9 mouse cellular contexts compared by ENCODE assay signal in the genomic region with DNA sequence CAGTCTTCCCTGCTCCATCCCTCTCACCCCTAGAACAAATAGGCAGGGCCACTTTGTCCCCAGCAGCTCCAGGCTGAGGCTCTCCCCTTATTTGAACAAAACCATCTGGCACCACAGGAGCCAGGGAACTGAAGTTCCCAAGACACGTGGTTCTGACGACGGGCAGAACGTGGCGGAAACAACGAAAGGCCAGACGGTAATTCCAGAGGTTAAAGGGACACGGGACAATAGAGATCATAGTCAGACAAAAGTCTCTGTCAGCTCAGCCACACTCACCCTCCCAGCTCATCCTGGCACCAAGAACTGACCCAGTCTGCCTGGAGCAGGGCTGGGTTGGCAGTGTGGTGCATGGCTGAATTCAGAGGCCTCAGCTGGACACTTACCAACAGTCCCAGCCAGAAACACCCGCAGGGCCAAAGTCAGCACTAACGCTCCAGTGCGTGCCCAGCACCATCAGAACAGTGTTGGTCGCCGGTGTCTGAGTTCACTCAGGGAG. TPM values are rescaled to one million over a fixed set of nuclear protein-coding genes. Genes with fewer than 3 reads are reported as not detected.
DNase-seq lines count a peak whose midpoint lies in the region; ATAC-seq and TF ChIP-seq lines count a peak whose summit lies in the region.
"Had no signal": no experiment of that assay in that cellular context is flagged by ENCODE, and none has a peak within 500 bp of the region (broad histone marks: within the 10 kb centered on the region; RNA-seq: fewer than 3 reads in every experiment).

No protein-coding gene starts in this region.

- H3K4me2 ChIP-seq in hindbrain, postnatal 0 days (ENCODE audit: low read depth, low read length): no peak overlapping the region
- H3K4me2 ChIP-seq: liver, embryonic 15.5 days had no signal

- no peaks in the 10 kb centered on the region for H3K36me3 ChIP-seq in hindbrain, postnatal 0 days (ENCODE audit: insufficient read depth, low read length)
- H3K36me3 ChIP-seq: liver, embryonic 15.5 days had no signal

- TF ChIP-seq CTCF in hindbrain, postnatal 0 days (IDR thresholded peaks at IDR 0.05; ENCODE audit: low read depth): no peak

- no peak overlapping the region for H3K4me3 ChIP-seq in hindbrain, postnatal 0 days (ENCODE audit: low read length)
- H3K4me3 ChIP-seq: liver, embryonic 15.5 days had no signal

- 25% methylated on average over 13 of the region's 13 CpGs for WGBS in hindbrain, postnatal 0 days

- peaks cover 19% of the 10 kb centered on the region; the same call in 1 of the 2 replicates for H3K4me1 ChIP-seq in hindbrain, postnatal 0 days (ENCODE audit: insufficient read depth, low read length)

- no peak overlapping the region for H3K9ac ChIP-seq in hindbrain, postnatal 0 days (replicated peaks; ENCODE audit: low read length)
- H3K9ac ChIP-seq: liver, embryonic 15.5 days had no signal

- H3K27me3 ChIP-seq in hindbrain, postnatal 0 days (ENCODE audit: insufficient read depth, low read length): no peaks in the 10 kb centered on the region
- H3K27me3 ChIP-seq: liver, embryonic 15.5 days had no signal

- peak; percentile 36 for ATAC-seq in frontal cortex, adult (ENCODE audit: low TSS enrichment)
- peak; percentile 81 for ATAC-seq in hindbrain, postnatal 0 days

- no peak for DNase-seq in frontal cortex, postnatal 14 days (ENCODE audit: low spot score in 2 of 2)
- peak; percentile 96 for DNase-seq in Muller cell, postnatal 12 days (ENCODE audit: inconsistent ontology term)
- peak; percentile 65 for DNase-seq in fibroblast of lung, adult 2 months (ENCODE audit: low read depth)
- peak; percentile 76 for DNase-seq in hindbrain, postnatal 0 days (ENCODE audit: low spot score)
- DNase-seq in lung, postnatal 10 days: peak; percentile 66
- DNase-seq in yolk sac, embryonic 10.5 days (ENCODE audit: low spot score): no peak
- DNase-seq in B cell, adult 2 months: no peak

- 0 out of 2 replicates have a peak overlapping the region, but pooled peaks have one; percentile 45 for H3K27ac ChIP-seq in hindbrain, postnatal 0 days
- H3K27ac ChIP-seq: liver, embryonic 15.5 days had no signal

- H3K9me3 ChIP-seq in hindbrain, postnatal 0 days (ENCODE audit: low read length): no peaks in the 10 kb centered on the region
- H3K9me3 ChIP-seq: liver, embryonic 15.5 days had no signal

RNA-seq across cellular contexts. Expression of a gene that starts 10.5 kb away (rescaled TPM):
- 59.0 and 63.6 TPM in 2 replicates for total RNA-seq in hindbrain, postnatal 0 days (2014; rRNA removed)
- polyA plus RNA-seq in hindbrain, postnatal 0 days (2015; fragmentation: Nextera tagmentation; extraction: Ambion mirVana): 8.2 and 8.9 TPM in 2 replicates

Comparison
In these comparisons a context has a peak if more than half of its experiments do, and no peak if none do; other contexts are left out.
1. DNase-seq: peak in Muller cell, postnatal 12 days (single experiment), fibroblast of lung, adult 2 months (single experiment), hindbrain, postnatal 0 days (single experiment) and lung, postnatal 10 days (single experiment); none in frontal cortex, postnatal 14 days (0 of 2), yolk sac, embryonic 10.5 days (single experiment) and B cell, adult 2 months (0 of 2).